Mouse (Mus musculus): ENCODE measurements around the gene Txnrd3. TPM values are rescaled to one million over a fixed set of nuclear protein-coding genes. Genes with fewer than 3 reads are reported as not detected.

Txnrd3 gene
- total RNA-seq, 2 experiments from 2014 or later, result 4.0 to 4.1 TPM

DNA sequence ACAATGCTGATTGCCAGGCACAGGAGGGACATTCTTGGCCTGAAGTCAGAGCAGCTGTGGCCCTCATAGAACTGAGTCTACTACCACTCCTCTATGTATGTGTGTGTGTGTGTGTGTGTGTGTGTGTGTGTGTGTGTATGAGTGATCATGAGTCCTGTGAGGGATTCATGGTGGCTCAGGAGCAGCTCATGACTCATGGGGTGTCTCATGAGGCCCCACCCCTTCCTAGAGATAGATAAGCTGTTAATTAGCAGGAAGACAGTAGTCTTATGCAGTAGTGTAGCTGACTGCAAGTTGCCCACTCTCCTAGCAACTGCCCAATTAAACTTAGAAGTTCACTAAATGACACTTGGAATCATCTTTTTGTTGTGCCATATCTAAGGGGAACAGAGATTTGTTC lies 8.0 kb downstream of the Txnrd3 start:
- DNase-seq (ENCODE audit: extremely low spot score in 1 of 2, low spot score in 1 of 2), result no peak

DNA sequence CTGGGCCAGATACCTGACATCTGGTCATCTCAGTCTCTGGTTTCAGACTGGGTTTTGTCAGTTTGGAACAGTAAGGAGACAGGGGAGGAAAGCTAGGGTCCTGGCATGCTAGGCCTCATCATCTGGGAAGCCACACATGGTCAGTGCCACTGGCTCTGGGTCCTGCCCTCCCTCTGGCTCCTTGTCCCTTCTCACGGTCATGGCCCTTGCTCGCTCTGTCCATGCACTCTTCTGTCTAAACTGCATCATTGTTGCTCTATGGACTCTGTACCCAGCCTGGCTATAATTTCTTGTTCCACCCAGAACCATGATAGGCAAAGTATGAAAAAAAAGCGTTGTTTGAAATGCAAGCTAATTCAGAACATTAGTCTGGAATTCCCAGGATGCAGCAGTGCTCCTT lies 11.2 kb downstream of the Txnrd3 start:
- DNase-seq (ENCODE audit: extremely low spot score in 1 of 2, low spot score in 1 of 2), result no peak

GRCm38 (mm10) chr6:89658342-89658741 lies 14.6 kb downstream of the Txnrd3 start:
- no peak for DNase-seq (ENCODE audit: extremely low spot score in 1 of 2, low spot score in 1 of 2)

- no peak for DNase-seq (ENCODE audit: extremely low spot score in 1 of 2, low spot score in 1 of 2)
Measured at GRCm38 (mm10) chr6:89658931-89659330, 15.1 kb downstream of the Txnrd3 start.

GRCm38 (mm10) chr6:89659692-89660423 lies 16.1 kb downstream of the Txnrd3 start:
- peak in 1 of 2 experiments; percentile 36 for DNase-seq (ENCODE audit: extremely low spot score in 1 of 2, low spot score in 1 of 2)

DNA sequence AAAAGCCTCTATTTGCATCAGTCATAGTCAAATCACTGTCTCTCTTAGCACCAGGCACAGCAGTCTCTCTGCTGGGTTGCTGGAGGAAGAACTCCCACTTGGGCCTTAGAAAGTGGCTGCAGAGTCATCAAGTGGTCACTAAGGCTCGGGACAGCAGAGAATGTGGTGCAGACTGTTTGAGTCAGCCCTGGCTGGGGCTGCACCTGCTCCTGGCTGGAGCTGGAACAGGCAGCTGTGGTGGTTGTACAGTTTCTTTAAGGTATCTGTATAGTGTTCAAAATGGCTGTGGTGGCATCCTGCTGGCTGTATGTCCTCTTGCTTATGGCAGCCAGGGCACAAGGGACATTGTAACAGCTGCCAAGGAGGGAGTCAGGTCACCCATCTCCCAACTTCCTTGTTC lies 16.7 kb downstream of the Txnrd3 start:
- DNase-seq (ENCODE audit: extremely low spot score in 1 of 2, low spot score in 1 of 2), result no peak

- no peak for DNase-seq (ENCODE audit: extremely low spot score in 1 of 2, low spot score in 1 of 2)
Measured at GRCm38 (mm10) chr6:89662521-89662920, 18.7 kb downstream of the Txnrd3 start.

GRCm38 (mm10) chr6:89665155-89665554 lies 21.4 kb downstream of the Txnrd3 start:
- no peak for DNase-seq (ENCODE audit: extremely low spot score in 1 of 2, low spot score in 1 of 2)

- no peak for DNase-seq (ENCODE audit: extremely low spot score in 1 of 2, low spot score in 1 of 2)
Measured at GRCm38 (mm10) chr6:89665667-89666066, 21.9 kb downstream of the Txnrd3 start.

DNA sequence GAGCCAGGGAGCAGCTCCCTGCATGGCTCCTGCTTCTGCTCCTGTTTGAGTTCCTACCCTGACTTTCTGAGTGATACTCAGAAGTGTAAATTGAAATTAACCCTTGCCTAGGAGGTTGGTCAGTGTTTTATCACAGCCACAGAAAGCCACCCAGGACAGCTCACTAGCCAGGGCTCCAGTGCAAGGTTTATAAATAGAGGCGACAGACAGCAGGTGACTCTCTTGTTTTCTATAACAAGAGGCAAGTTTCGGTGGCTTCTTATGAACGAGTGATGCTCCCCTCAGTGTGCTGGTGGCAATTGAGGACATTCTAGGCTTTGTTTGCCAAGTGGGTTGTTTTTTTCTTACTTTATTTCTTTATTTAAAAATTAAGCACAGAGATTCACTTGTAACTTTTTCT lies 23.2 kb downstream of the Txnrd3 start:
- DNase-seq (ENCODE audit: extremely low spot score in 1 of 2, low spot score in 1 of 2), result no peak

DNA sequence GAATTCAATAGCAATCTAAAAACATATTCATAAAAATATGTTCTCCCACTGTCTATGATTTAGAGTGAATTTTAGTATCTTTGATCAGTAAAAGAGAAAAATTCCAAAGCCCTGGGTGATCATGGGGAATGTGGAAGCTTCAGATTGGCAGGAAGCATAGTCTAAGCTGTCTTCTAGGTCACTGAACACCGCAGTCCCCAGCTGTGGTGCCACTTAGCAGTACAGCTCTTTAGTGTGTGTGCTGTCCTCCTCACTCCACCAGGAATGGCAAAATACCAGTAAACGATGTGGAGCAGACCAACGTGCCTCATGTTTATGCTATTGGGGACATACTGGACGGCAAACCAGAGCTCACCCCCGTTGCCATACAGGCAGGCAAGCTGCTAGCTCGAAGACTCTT lies 25.8 kb downstream of the Txnrd3 start:
- DNase-seq (ENCODE audit: extremely low spot score in 1 of 2, low spot score in 1 of 2), result no peak

DNA sequence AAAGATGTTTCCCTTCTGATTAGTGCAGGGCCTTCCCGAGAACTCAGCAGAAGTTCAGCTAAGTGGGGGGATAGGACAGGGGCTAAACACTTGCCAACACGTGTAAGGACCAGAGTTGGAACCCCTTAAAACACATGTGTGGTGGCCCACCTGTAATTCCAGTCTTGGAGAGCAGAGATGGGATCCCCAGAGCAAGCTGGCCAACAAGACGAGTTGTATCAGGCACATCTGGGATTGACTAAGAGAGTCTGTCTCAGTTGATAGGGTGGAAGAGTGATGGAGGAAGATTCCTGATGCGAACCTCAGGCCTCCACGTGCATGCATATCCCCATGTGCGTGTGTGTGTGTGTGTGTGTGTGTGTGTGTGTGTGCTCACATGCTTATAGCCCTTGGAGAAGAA lies 27.6 kb downstream of the Txnrd3 start:
- DNase-seq (ENCODE audit: extremely low spot score in 1 of 2, low spot score in 1 of 2), result no peak

DNA sequence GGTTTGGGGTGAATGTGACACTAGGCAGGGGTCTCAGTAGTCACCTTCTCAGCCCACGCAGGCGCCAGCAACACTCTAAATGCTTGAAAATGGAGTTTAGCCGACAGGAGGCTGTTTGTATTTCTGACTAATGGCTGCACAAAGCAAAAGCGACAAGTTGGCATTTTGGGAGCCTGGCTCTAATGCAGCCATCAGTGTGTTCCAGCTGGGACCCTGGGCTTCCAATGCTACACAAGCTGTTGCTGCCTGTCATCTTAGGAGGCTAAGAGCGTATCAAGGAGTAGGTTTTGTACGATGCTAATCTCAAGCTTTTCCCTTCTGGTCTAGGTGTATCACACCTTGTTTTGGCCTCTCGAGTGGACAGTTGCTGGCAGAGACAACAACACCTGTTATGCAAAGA lies 28.9 kb downstream of the Txnrd3 start:
- peak in 1 of 2 experiments; percentile 24 for DNase-seq (ENCODE audit: extremely low spot score in 1 of 2, low spot score in 1 of 2)

- no peak for DNase-seq (ENCODE audit: extremely low spot score in 1 of 2, low spot score in 1 of 2)
Measured at GRCm38 (mm10) chr6:89673135-89673780, 29.5 kb downstream of the Txnrd3 start.

GRCm38 (mm10) chr6:89678522-89678921 lies 34.7 kb downstream of the Txnrd3 start:
- DNase-seq (ENCODE audit: extremely low spot score in 1 of 2, low spot score in 1 of 2), result no peak

- DNase-seq (ENCODE audit: extremely low spot score in 1 of 2, low spot score in 1 of 2), result peak; percentile 48 to 72
Measured at GRCm38 (mm10) chr6:89679291-89679835, 35.6 kb downstream of the Txnrd3 start.

DNA sequence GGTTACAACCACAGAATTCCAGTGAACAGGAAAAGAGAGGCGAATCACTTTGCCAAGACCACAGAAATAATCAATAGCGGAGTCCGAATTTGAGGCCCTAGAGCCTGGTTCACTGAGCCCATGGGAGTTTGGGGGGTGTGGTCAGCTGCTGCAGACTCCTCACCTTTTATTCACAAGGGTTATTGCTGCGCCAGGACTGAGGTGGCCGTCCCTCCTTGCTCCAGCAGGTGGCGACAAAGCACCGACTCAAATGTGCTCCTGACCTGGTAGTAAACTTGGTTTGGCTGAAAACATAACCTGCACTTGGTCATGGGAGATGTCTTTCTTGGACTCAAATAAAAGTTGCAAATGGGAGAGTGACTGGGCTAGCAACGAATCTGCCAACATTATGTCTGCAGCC lies 36.4 kb downstream of the Txnrd3 start:
- DNase-seq (ENCODE audit: extremely low spot score in 1 of 2, low spot score in 1 of 2), result peak; percentile 70 to 89

DNA sequence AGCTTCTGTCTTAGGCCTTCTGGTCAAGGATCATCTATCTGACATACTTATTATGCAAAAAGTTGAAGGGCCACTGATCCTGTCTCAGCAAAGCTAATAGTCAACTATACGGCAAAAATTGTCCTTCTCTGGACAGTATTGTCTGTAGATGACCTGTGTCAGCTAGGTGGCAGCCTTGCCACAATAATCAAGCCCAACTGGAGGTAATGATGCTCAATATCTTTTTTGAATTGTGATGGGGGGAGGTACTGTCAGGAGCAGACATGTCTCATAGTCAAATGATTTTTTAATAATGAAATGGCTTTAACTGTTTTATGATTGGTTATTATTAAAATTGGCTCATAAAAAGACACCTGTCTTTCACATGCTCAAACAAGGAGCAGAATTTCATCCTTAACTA lies 40.4 kb downstream of the Txnrd3 start:
- DNase-seq (ENCODE audit: extremely low spot score in 1 of 2, low spot score in 1 of 2), result no peak

GRCm38 (mm10) chr6:89687100-89687499 lies 43.3 kb downstream of the Txnrd3 start:
- DNase-seq (ENCODE audit: extremely low spot score in 1 of 2, low spot score in 1 of 2), result no peak

DNA sequence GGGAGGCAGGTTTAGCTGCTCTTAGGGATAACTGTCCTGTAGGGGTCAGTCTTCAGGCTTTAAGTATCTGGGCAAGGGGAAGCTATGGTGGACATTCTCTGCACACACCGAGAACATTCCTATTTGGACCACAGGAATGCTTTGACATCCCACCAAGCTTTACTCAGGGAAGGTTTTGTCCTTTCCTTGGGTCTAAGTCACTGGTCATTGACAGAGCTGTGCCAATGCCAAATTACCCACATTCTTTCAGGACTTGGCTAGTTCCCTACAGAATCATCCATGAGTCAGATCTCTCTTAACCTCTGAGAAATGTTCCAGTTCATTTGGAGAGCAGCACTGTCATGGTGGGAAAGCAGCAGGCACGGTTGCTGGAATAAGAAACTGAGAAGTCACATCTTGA lies 62.8 kb downstream of the Txnrd3 start:
- DNase-seq (ENCODE audit: extremely low spot score in 1 of 2, low spot score in 1 of 2), result no peak

- no peak for DNase-seq (ENCODE audit: extremely low spot score in 1 of 2, low spot score in 1 of 2)
Measured at GRCm38 (mm10) chr6:89707240-89707639, 63.5 kb downstream of the Txnrd3 start, which contains the start of gene Vmn1r40. Gene Vmn1r40, plus strand, starts transcription at chr6:89707540.

- no peak for DNase-seq (ENCODE audit: extremely low spot score in 1 of 2, low spot score in 1 of 2)
Measured at GRCm38 (mm10) chr6:89718051-89718450, 74.3 kb downstream of the Txnrd3 start.

Data from layer of hippocampus, postnatal 25 days (tissue).